Mouse (Mus musculus): ENCODE data around the gene Slc50a1. TPM values are rescaled to one million over a fixed set of nuclear protein-coding genes. Genes with fewer than 3 reads are reported as not detected.

Slc50a1 gene
- polyA plus RNA-seq (2012; rRNA removed) = 16.5 and 21.8 TPM in 2 replicates
- polyA plus RNA-seq (2014; fragmentation: Nextera tagmentation; extraction: Ambion mirVana) = 17.3 and 18.7 TPM in 2 replicates

DNA sequence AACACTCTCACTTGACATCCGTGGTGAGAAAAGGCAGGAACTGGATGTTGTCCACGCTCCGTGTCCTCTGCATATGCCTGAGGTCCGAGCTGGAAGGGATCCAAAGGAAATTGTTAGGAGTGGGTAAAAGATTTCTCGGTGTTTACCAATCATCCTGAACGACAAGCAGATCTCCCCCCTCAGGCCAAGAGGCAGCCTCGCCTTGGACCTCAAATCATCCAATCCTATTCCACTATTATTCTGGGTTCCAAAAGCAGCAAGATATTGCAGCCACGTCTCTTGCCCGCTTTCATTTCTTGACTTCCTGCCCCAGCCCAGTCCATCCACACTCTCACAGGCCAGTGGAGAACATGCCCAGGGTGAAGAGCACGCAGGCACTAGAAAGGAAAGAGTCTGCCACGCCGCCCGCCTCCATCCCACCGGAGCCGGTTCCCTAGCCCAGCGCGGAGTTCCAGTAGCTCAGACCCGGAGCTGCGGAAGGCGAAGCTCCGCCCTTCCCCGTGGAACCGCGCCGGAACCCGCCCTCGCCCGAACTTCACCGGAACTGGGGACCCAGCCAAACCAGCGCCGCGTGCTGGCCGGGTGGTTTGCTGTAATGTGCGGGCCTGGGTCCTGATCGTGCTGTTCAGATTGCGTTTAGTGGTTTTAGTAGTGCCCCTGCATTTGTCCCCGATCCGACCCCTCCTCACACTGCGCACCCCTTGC lies at the start of gene Slc50a1:
Gene Slc50a1, minus strand, starts transcription at position 520 of the 705 bp plus-strand sequence.
- peak within 1 kb of the TSS; percentile 74 for H3K9ac ChIP-seq (replicated peaks)
- H3K27ac ChIP-seq = no peak within 1 kb of the TSS
- H3K4me2 ChIP-seq (ENCODE audit: low read depth) = peak within 1 kb of the TSS; percentile 82
- WGBS (ENCODE audit: insufficient replicate concordance) = 2% methylated on average over 37 of the region's 39 CpGs
- ATAC-seq (ENCODE audit: insufficient read depth) = peak; percentile 54; the same call in 1 of the 2 replicates
- H3K4me3 ChIP-seq (ENCODE audit: insufficient read depth in 1 of 2, low read depth in 2 of 2, low read length in 2 of 2) = peak within 1 kb of the TSS; percentile 65 to 67
- no peaks in the 10 kb centered on the region for H3K27me3 ChIP-seq (ENCODE audit: control insufficient read depth, insufficient read depth, low read length)
- H3K36me3 ChIP-seq (replicated peaks; ENCODE audit: control insufficient read depth, insufficient read depth, low read depth) = no peaks in the 10 kb centered on the region
- no peak for DNase-seq (ENCODE audit: low read depth in 3 of 3, low spot score in 3 of 3)
- no peaks in the 10 kb centered on the region for H3K9me3 ChIP-seq (ENCODE audit: control insufficient read depth, low read length)
- peaks cover 7 to 14% of the 10 kb centered on the region in 2 experiments for H3K4me1 ChIP-seq (replicated peaks; ENCODE audit: control insufficient read depth in 2 of 2, insufficient read depth in 2 of 2, low read length in 1 of 2)
- peak; percentile 53 for TF ChIP-seq CTCF (IDR thresholded peaks at IDR 0.05; ENCODE audit: low read depth)
- TF ChIP-seq EP300 (IDR thresholded peaks at IDR 0.05; ENCODE audit: low read depth) = no peak

DNA sequence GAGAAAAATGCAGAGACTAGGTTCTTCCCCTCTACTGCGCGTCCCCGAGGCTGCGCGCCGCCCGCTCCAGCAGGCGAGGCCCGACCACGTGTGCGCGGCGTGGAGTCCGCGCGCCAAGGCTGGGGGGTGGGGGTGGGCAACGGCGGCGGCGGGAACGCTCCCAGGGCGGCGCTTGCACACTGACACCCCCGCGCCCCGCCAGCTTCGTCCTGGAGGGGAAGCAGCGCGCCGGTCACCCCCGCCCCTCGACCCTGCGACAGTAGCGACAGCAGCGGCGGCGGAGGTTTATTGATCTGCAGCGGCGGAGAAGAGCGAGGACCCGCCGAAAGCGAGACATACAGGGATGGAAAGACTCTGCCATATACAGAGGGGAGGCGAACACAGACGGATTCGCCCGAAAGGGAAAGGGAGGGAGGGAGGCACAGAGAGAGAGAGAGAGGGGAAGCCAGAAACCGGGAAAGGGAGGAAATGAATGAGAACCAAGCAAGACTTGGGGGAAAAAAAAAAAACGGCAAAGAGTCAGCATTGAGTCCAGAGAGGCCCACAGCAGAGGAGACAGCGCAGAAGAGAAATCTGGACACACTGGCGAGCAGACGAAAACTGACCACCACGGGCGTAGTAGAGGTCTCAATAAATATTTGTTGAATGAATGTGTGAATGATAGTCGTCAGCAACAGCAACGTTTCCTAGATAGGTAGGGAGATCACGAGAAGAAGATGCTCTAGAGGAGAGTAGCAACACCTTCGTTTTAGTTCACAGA lies 49.4 kb upstream of the Slc50a1 start:
- no peaks in the 10 kb centered on the region for H3K9me3 ChIP-seq (ENCODE audit: control insufficient read depth, low read length)
- no peaks in the 10 kb centered on the region; a peak in 1 of 4 replicates for H3K4me1 ChIP-seq (replicated peaks; ENCODE audit: control insufficient read depth in 2 of 2, insufficient read depth in 2 of 2, low read length in 1 of 2)
- no peaks in the 10 kb centered on the region for H3K36me3 ChIP-seq (replicated peaks; ENCODE audit: control insufficient read depth, insufficient read depth, low read depth)
- peak overlapping the region; percentile 32 for H3K4me2 ChIP-seq (ENCODE audit: low read depth)
- no peak for TF ChIP-seq CTCF (IDR thresholded peaks at IDR 0.05; ENCODE audit: low read depth)
- TF ChIP-seq EP300 (IDR thresholded peaks at IDR 0.05; ENCODE audit: low read depth) = no peak
- 3% methylated on average over 58 of the region's 58 CpGs for WGBS (ENCODE audit: insufficient replicate concordance)
- no peak overlapping the region for H3K9ac ChIP-seq (replicated peaks)
- peak overlapping the region in 1 of 2 experiments; percentile 22; a peak in 1 of 4 replicates for H3K4me3 ChIP-seq (ENCODE audit: insufficient read depth in 1 of 2, low read depth in 2 of 2, low read length in 2 of 2)
- ATAC-seq (ENCODE audit: insufficient read depth) (no peak), DNase-seq (ENCODE audit: low read depth in 3 of 3, low spot score in 3 of 3) (no peak)
- peaks cover 87% of the 10 kb centered on the region for H3K27me3 ChIP-seq (ENCODE audit: control insufficient read depth, insufficient read depth, low read length)
- H3K27ac ChIP-seq = no peak overlapping the region

DNA sequence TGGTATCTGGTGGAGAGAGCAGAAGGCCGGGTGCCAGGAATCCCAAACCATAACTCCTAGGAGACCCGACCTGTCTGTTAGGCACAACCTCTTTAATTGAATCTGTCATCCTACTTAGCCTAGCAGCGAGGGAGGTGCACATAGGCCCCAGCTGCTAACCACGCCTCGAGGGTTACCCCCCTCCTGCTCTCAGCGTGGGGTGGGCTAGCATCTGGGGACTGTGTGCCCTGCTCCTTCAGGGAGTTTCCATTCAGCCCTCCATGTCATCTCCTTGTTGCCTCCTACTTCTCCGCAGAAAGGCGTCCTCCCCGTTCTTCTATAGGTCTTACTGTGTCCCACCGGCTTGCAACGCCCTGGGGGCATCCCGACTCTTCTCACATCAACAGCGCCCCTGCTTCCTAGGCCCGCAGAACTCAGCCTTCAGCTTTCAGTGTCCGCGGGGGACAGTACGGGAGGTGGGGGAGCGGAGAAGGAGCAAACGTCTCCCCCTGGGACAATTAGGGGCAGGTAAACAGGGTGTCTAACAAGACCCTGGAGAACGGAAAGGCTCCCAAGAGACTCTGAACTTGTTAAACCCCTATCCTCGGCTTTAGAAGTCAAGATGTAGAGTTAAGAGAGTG lies 48.7 kb upstream of the Slc50a1 start:
- Histone ChIP-seq H3K4me2 (ENCODE audit: low read depth) (no peak overlapping the region; the same call in 1 of the 2 replicates), H3K4me3 (ENCODE audit: insufficient read depth in 1 of 2, low read depth in 2 of 2, low read length in 2 of 2) (peak overlapping the region in 1 of 2 experiments; percentile 22; a peak in 1 of 4 replicates), H3K4me1 (replicated peaks; ENCODE audit: control insufficient read depth in 2 of 2, insufficient read depth in 2 of 2, low read length in 1 of 2) (no peaks in the 10 kb centered on the region; a peak in 1 of 4 replicates), H3K9me3 (ENCODE audit: control insufficient read depth, low read length) (no peaks in the 10 kb centered on the region), H3K36me3 (replicated peaks; ENCODE audit: control insufficient read depth, insufficient read depth, low read depth) (no peaks in the 10 kb centered on the region), H3K27ac (no peak overlapping the region), H3K27me3 (ENCODE audit: control insufficient read depth, insufficient read depth, low read length) (peaks cover 84% of the 10 kb centered on the region), H3K9ac (replicated peaks) (no peak overlapping the region)
- no peak for DNase-seq (ENCODE audit: low read depth in 3 of 3, low spot score in 3 of 3)
- WGBS (ENCODE audit: insufficient replicate concordance) = 21% methylated on average over 21 of the region's 21 CpGs
- ATAC-seq (ENCODE audit: insufficient read depth) = no peak
- TF ChIP-seq CTCF (IDR thresholded peaks at IDR 0.05; ENCODE audit: low read depth) (no peak), EP300 (IDR thresholded peaks at IDR 0.05; ENCODE audit: low read depth) (no peak)

DNA sequence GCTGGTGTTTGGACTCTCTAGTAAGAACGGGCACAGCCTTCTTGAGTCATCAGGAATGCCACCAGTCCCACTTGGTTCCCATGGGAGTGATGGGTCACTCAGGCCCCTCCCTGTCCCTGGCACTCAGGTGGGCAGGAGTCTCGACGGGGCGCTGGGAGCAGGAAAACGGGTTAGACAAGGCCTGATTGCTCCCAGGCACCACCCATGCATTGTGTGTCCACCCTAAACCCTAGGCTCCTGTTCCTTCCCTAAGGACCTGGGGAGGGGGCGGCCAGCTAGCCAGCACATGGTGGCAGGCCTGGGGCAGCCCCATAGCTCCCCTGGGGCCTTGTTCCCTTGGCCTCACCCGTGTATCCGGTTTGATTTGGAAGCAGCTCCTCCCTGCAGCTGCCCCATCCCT lies 47.9 kb upstream of the Slc50a1 start:
- TF ChIP-seq CTCF (IDR thresholded peaks at IDR 0.05; ENCODE audit: low read depth) = no peak
- no peak for TF ChIP-seq EP300 (IDR thresholded peaks at IDR 0.05; ENCODE audit: low read depth)
- Histone ChIP-seq H3K9me3 (ENCODE audit: control insufficient read depth, low read length) (no peaks in the 10 kb centered on the region), H3K27me3 (ENCODE audit: control insufficient read depth, insufficient read depth, low read length) (peaks cover 77% of the 10 kb centered on the region), H3K9ac (replicated peaks) (no peak overlapping the region), H3K4me2 (ENCODE audit: low read depth) (no peak overlapping the region), H3K27ac (no peak overlapping the region), H3K4me3 (ENCODE audit: insufficient read depth in 1 of 2, low read depth in 2 of 2, low read length in 2 of 2) (no peak overlapping the region), H3K4me1 (replicated peaks; ENCODE audit: control insufficient read depth in 2 of 2, insufficient read depth in 2 of 2, low read length in 1 of 2) (no peaks in the 10 kb centered on the region; a peak in 1 of 4 replicates), H3K36me3 (replicated peaks; ENCODE audit: control insufficient read depth, insufficient read depth, low read depth) (no peaks in the 10 kb centered on the region)
- ATAC-seq (ENCODE audit: insufficient read depth) = no peak
- WGBS (ENCODE audit: insufficient replicate concordance) = 61% methylated on average over 8 of the region's 8 CpGs
- no peak for DNase-seq (ENCODE audit: low read depth in 3 of 3, low spot score in 3 of 3)
